Mouse (Mus musculus): ENCODE measurements around the gene Rbm8a. TPM values are rescaled to one million over a fixed set of nuclear protein-coding genes. Genes with fewer than 3 reads are reported as not detected.

Gene Rbm8a
- polyA plus RNA-seq (2015; fragmentation: Nextera tagmentation; extraction: Ambion mirVana): 50.9 and 51.1 TPM in 2 replicates

- Histone ChIP-seq H3K9ac (peak within 1 kb of the TSS; percentile 83), H3K27me3 (no peaks in the 10 kb centered on the region), H3K4me2 (peak within 1 kb of the TSS; percentile 87), H3K36me3 (replicated peaks) (peaks cover 29% of the 10 kb centered on the region), H3K9me3 (replicated peaks) (no peaks in the 10 kb centered on the region), H3K4me1 (replicated peaks) (peaks cover 41% of the 10 kb centered on the region), H3K27ac (replicated peaks) (peak within 1 kb of the TSS; percentile 73), H3K4me3 (replicated peaks) (peak within 1 kb of the TSS; percentile 84)
- under 1% methylated on average over 48 of the region's 48 CpGs for WGBS (ENCODE audit: insufficient replicate concordance)
- peak; percentile 97 for ATAC-seq (ENCODE audit: insufficient read depth)
Measured at GRCm38 (mm10) chr3:96629729-96630600, at the start of gene Rbm8a. Gene Rbm8a, plus strand, starts transcription at chr3:96629933.

GRCm38 (mm10) chr3:96581141-96581540 lies 48.6 kb upstream of the Rbm8a start:
- no peaks in the 10 kb centered on the region for H3K9me3 ChIP-seq (replicated peaks)
- H3K4me2 ChIP-seq: no peak overlapping the region
- no peak overlapping the region for H3K27ac ChIP-seq (replicated peaks)
- H3K4me3 ChIP-seq (replicated peaks): no peak overlapping the region
- no peak overlapping the region for H3K9ac ChIP-seq
- no peaks in the 10 kb centered on the region for H3K27me3 ChIP-seq
- no peaks in the 10 kb centered on the region for H3K36me3 ChIP-seq (replicated peaks)
- WGBS (ENCODE audit: insufficient replicate concordance): 59% methylated on average over 6 of the region's 6 CpGs
- peaks cover 35% of the 10 kb centered on the region for H3K4me1 ChIP-seq (replicated peaks)
- ATAC-seq (ENCODE audit: insufficient read depth): no peak

GRCm38 (mm10) chr3:96581771-96582515 lies 47.8 kb upstream of the Rbm8a start:
- Histone ChIP-seq H3K4me2 (no peak overlapping the region), H3K9me3 (replicated peaks) (no peaks in the 10 kb centered on the region), H3K36me3 (replicated peaks) (no peaks in the 10 kb centered on the region), H3K27me3 (no peaks in the 10 kb centered on the region), H3K9ac (no peak overlapping the region), H3K4me1 (replicated peaks) (peaks cover 27% of the 10 kb centered on the region), H3K27ac (replicated peaks) (no peak overlapping the region), H3K4me3 (replicated peaks) (no peak overlapping the region)
- ATAC-seq (ENCODE audit: insufficient read depth): no peak
- WGBS (ENCODE audit: insufficient replicate concordance): 76% methylated on average over 16 of the region's 16 CpGs

GRCm38 (mm10) chr3:96583386-96583785 lies 46.3 kb upstream of the Rbm8a start:
- 81% methylated on average over 5 of the region's 5 CpGs for WGBS (ENCODE audit: insufficient replicate concordance)
- H3K4me3 ChIP-seq (replicated peaks): no peak overlapping the region
- no peak overlapping the region for H3K27ac ChIP-seq (replicated peaks)
- no peak for ATAC-seq (ENCODE audit: insufficient read depth)
- no peaks in the 10 kb centered on the region for H3K36me3 ChIP-seq (replicated peaks)
- H3K27me3 ChIP-seq: no peaks in the 10 kb centered on the region
- H3K4me1 ChIP-seq (replicated peaks): peaks cover 20% of the 10 kb centered on the region
- no peak overlapping the region for H3K9ac ChIP-seq
- H3K9me3 ChIP-seq (replicated peaks): no peaks in the 10 kb centered on the region
- H3K4me2 ChIP-seq: no peak overlapping the region

- Histone ChIP-seq H3K4me3 (replicated peaks) (no peak overlapping the region), H3K4me1 (replicated peaks) (peaks cover 16% of the 10 kb centered on the region), H3K9me3 (replicated peaks) (no peaks in the 10 kb centered on the region), H3K4me2 (no peak overlapping the region), H3K27me3 (peaks cover 10% of the 10 kb centered on the region), H3K36me3 (replicated peaks) (no peaks in the 10 kb centered on the region), H3K9ac (no peak overlapping the region), H3K27ac (replicated peaks) (no peak overlapping the region)
- no peak for ATAC-seq (ENCODE audit: insufficient read depth)
- WGBS (ENCODE audit: insufficient replicate concordance): 72% methylated on average over 4 of the region's 4 CpGs
Measured at GRCm38 (mm10) chr3:96590657-96591056, 39.1 kb upstream of the Rbm8a start.

- Histone ChIP-seq H3K4me1 (replicated peaks) (peaks cover 39% of the 10 kb centered on the region), H3K27ac (replicated peaks) (peak overlapping the region; percentile 86), H3K4me3 (replicated peaks) (peak overlapping the region; percentile 72), H3K9ac (peak overlapping the region; percentile 74), H3K36me3 (replicated peaks) (no peaks in the 10 kb centered on the region), H3K4me2 (peak overlapping the region; percentile 79), H3K27me3 (peaks cover 37% of the 10 kb centered on the region), H3K9me3 (replicated peaks) (no peaks in the 10 kb centered on the region)
- under 1% methylated on average over 10 of the region's 10 CpGs for WGBS (ENCODE audit: insufficient replicate concordance)
- 0 out of 2 replicates have a peak, but pooled peaks have one; percentile 15 for ATAC-seq (ENCODE audit: insufficient read depth)
Measured at GRCm38 (mm10) chr3:96593374-96593773, 36.4 kb upstream of the Rbm8a start.

- Histone ChIP-seq H3K9me3 (replicated peaks) (no peaks in the 10 kb centered on the region), H3K9ac (peak within 1 kb of the TSS; percentile 74)
Measured at GRCm38 (mm10) chr3:96593790-96594560, 35.8 kb upstream of the Rbm8a start, which contains the start of gene Polr3gl. Gene Polr3gl, minus strand, starts transcription at chr3:96594181.

GRCm38 (mm10) chr3:96594851-96595250 lies 34.9 kb upstream of the Rbm8a start:
- Histone ChIP-seq H3K4me3 (replicated peaks) (no peak overlapping the region), H3K27ac (replicated peaks) (no peak overlapping the region), H3K4me1 (replicated peaks) (peaks cover 44% of the 10 kb centered on the region), H3K4me2 (no peak overlapping the region), H3K9me3 (replicated peaks) (no peaks in the 10 kb centered on the region), H3K9ac (no peak overlapping the region), H3K36me3 (replicated peaks) (no peaks in the 10 kb centered on the region), H3K27me3 (peaks cover 52% of the 10 kb centered on the region)
- no peak for ATAC-seq (ENCODE audit: insufficient read depth)
- 80% methylated on average over 5 of the region's 5 CpGs for WGBS (ENCODE audit: insufficient replicate concordance)

More at GRCm38 (mm10) chr3:96593790-96594560, 35.8 kb upstream of the Rbm8a start, which contains the start of gene Polr3gl:
- Histone ChIP-seq H3K4me2 (peak within 1 kb of the TSS; percentile 79), H3K27me3 (peaks cover 43% of the 10 kb centered on the region), H3K36me3 (replicated peaks) (no peaks in the 10 kb centered on the region), H3K4me1 (replicated peaks) (peaks cover 44% of the 10 kb centered on the region), H3K4me3 (replicated peaks) (peak within 1 kb of the TSS; percentile 72), H3K27ac (replicated peaks) (peak within 1 kb of the TSS; percentile 86)
- peak; percentile 94 for ATAC-seq (ENCODE audit: insufficient read depth)
- WGBS (ENCODE audit: insufficient replicate concordance): under 1% methylated on average over 38 of the region's 38 CpGs

- Histone ChIP-seq H3K9ac (no peak overlapping the region), H3K27ac (replicated peaks) (no peak overlapping the region), H3K9me3 (replicated peaks) (no peaks in the 10 kb centered on the region), H3K4me3 (replicated peaks) (no peak overlapping the region), H3K4me1 (replicated peaks) (peaks cover 46% of the 10 kb centered on the region), H3K27me3 (peaks cover 60% of the 10 kb centered on the region), H3K4me2 (no peak overlapping the region; the same call in 1 of the 2 replicates), H3K36me3 (replicated peaks) (no peaks in the 10 kb centered on the region)
- ATAC-seq (ENCODE audit: insufficient read depth): no peak
- 23% methylated on average over 6 of the region's 6 CpGs for WGBS (ENCODE audit: insufficient replicate concordance)
Measured at GRCm38 (mm10) chr3:96595661-96596060, 34.1 kb upstream of the Rbm8a start.

GRCm38 (mm10) chr3:96596228-96596707 lies 33.5 kb upstream of the Rbm8a start, which contains the start of gene Ankrd34a:
Gene Ankrd34a, plus strand, starts transcription at chr3:96596636.
- Histone ChIP-seq H3K9me3 (replicated peaks) (no peaks in the 10 kb centered on the region), H3K27ac (replicated peaks) (no peak within 1 kb of the TSS), H3K4me1 (replicated peaks) (peaks cover 52% of the 10 kb centered on the region), H3K27me3 (peaks cover 66% of the 10 kb centered on the region), H3K4me2 (peak within 1 kb of the TSS; percentile 64), H3K4me3 (replicated peaks) (peak within 1 kb of the TSS; percentile 40), H3K36me3 (replicated peaks) (no peaks in the 10 kb centered on the region), H3K9ac (no peak within 1 kb of the TSS)
- 2% methylated on average over 23 of the region's 23 CpGs for WGBS (ENCODE audit: insufficient replicate concordance)
- ATAC-seq (ENCODE audit: insufficient read depth): no peak

All from liver, embryonic 15.5 days (tissue).